Mouse (Mus musculus) WW6 (cell line): ENCODE results near the gene Trpm3.
"Not testable (repeated sequence)": the region's sequence is repeated elsewhere in the genome, so short reads cannot be mapped to it uniquely, and the experiment has no call there.

Experiments
- DNase-seq: peaks from one replicate; pipeline ENCODE4 v3.0.0-alpha.2; 2013; ENCODE audit warnings: low read depth, low spot score

Gene Trpm3

DNA sequence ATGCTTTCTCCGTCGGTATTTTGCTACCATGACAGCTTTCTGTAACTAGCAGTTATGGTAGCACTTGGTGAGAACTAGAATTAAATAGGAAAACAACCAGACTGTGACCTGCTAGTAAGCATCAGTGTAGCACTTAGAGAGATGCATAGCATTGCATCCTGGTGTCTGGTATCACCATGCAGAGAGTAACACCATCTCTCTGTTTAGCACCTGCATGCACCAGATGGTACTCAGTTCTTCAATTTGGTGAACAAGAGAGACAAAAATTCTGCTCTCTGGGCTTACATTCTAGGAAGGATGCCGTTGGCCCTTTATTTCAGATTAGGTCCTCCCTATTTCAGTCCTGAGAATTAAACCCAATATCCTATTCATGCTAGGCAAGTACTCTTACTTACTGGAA lies 834.4 kb downstream of the Trpm3 start:
- DNase-seq: no peak

DNA sequence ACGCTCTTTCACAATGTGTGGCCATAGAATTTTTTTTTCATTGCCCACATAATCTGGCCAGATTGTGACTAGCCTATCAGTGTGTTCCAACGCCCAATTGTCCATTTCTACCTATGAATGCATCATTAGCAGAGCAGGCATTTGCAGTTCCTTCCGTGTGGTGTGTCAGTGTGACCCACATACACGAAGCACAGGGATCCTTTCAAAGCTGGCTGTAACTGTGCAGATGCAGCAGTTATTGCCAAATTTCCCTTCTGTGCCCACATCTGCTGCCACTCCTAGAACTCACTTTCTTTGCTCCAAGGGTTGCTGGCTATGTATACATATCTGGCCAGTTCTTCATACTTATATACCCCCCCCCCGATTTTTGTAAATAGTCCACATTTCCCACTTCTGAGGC lies 834.9 kb downstream of the Trpm3 start:
- DNase-seq: no peak

- no peak for DNase-seq
These were observed 837.0 kb downstream of the Trpm3 start for GRCm38 (mm10) chr19:22975801-22976200.

DNA sequence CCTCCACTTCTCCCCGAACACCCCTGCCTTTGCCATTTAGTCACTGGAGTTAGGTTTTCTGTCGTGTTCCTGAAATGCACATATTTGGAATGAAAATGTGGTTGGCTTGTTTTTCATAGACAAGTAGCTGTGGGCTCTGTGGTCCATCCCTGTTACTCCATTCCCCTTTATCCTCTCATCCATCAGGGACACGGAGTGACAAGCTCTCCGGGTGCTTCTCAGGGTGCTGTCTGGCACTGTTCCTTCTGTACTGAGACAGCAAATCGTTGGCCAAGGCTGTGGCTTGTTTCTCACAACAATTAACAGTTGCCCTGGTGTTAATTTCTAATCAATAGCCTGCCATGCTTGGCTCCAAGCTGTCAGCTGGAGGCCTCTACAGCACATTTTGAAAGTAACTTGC lies 838.7 kb downstream of the Trpm3 start:
- DNase-seq: no peak

GRCm38 (mm10) chr19:22978763-22979162 lies 839.9 kb downstream of the Trpm3 start:
- DNase-seq: no peak

GRCm38 (mm10) chr19:22979191-22979590 lies 840.3 kb downstream of the Trpm3 start:
- no peak for DNase-seq

DNA sequence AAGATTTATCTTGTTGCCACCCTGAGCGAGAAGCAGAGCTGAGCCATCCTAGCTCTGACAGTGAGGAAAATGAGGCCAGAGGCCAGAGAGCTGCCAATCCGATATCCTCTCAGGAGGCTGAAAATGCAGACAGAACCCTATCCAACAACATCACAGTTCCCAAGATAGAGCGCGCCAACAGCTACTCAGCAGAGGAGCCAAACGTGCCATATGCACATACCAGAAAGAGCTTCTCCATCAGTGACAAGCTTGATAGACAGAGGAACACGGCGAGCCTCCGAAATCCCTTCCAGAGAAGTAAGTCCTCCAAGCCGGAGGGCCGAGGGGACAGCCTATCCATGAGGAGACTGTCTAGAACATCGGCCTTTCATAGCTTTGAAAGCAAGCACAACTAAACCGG lies 849.1 kb downstream of the Trpm3 start:
- no peak for DNase-seq

DNA sequence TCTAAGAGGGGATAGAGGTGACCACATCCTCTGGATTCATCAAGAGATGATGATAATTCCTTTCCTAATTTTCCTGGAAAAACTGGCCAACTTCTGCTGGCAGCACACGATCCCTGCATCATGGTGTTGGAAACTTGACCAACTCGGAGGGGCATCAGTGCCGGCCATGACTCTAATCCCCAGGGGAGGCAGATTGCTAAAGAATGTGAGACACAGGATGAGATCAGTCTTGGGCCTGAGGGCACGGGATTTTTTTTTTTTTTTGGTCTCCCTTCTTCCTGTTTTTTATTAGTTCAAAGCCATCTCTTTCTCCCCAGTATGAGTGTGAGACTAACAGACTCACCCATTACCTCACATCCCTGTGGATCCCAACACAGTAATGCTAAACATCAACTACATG lies 855.1 kb downstream of the Trpm3 start:
- DNase-seq: no peak

DNA sequence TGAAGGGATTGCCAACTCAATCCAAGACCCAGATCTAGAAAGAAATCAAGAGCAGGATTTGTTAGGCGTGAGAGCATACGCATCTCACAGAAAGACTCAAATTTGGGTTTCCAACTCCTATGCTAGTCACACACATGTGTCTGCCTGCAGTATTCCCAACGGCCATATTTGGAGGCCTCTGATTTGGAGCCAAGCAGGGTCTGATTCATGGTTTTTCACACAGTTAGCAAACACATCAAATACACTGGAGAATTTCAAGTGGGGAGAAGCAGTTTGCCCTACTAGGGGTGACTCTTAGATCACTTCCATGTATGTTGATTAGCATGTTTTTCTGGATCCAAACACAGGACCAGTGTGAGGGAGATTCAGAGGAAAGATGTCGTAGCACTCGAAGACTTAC lies 855.7 kb downstream of the Trpm3 start:
- DNase-seq: no peak

- no peak for DNase-seq
These were observed 861.4 kb downstream of the Trpm3 start for GRCm38 (mm10) chr19:23000293-23000692.

DNA sequence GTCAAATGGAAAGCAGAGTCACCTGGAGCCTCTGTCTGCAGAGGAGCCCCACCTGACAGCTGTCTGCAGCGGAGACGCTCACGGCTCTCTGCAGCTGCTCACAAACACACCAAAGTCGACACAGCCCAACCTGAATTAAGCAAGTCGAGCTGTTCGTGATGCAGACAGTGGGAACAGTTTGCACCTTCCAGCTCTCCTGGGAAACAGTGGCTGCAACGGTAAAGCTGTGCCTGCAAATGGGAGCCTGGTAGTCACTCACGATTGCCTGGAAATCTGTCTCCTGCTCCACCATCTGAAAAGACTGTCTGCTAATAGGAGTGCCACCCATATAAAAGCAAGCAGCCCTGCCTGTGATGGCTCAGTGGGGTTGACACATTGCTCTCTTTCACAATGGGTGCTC lies 865.0 kb downstream of the Trpm3 start:
- DNase-seq: no peak

GRCm38 (mm10) chr19:23005851-23006250 lies 867.0 kb downstream of the Trpm3 start:
- DNase-seq: no peak

GRCm38 (mm10) chr19:23006517-23007273 lies 867.8 kb downstream of the Trpm3 start:
- no peak for DNase-seq

- no peak for DNase-seq
These were observed 874.8 kb downstream of the Trpm3 start for GRCm38 (mm10) chr19:23013695-23014094.

- peak; percentile 70 for DNase-seq
These were observed 876.7 kb downstream of the Trpm3 start for GRCm38 (mm10) chr19:23015516-23015915.

DNA sequence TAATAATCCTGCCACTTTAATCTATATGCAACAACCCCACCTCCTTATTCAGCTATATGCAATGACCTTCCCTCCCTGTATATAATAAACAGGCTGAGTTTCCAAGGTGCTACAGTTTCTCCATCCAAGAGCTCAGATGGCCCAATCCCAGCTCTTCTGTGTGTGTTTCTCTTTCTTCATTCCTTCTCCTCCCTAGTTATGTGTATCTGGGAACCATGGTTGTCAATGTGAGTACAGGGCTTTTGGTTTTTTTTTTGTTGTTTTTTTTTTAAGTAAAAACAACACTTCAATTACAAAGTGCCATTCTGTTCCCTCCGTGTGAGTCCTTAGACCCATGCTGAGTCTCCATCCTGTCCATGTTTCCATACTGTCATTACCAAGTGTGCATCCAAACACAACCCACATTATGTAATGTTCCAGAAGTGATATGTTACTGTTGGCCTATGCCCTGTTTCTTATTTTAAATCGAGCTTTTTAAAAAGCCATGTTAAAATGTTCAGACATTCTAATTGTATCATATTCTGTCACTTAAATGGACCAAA lies 879.4 kb downstream of the Trpm3 start:
- DNase-seq: no peak

- no peak for DNase-seq
These were observed 884.1 kb downstream of the Trpm3 start for GRCm38 (mm10) chr19:23022902-23023301.

DNA sequence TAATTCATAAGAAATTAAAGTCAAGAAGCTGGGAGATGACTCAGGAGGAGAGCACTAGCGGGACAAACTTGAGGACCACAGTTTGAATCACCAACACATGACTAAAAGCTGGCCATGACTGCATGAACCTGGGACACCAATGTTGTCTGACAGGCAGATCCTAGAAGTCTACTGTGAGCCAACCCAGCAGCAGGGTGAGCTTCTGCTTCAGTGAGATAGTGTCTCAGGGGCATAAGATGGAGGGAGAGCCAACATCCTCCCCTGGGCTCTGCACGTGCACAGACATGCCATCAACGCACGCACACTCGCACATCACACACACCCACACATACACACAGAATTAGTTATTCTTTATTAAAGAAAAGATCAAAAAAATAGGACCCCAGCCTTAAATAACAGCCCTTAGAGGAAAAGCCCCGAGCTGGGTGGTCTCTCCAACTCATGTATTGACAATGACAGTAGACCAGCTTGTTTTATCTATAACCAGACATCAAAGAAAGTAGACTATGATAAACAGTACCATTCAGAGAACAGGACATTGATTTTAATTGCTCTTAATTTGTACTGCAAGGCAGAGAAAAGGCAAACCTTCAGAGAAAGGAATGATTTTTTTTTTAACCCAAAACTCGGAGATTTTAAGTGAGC lies 884.6 kb downstream of the Trpm3 start:
- no peak for DNase-seq

DNA sequence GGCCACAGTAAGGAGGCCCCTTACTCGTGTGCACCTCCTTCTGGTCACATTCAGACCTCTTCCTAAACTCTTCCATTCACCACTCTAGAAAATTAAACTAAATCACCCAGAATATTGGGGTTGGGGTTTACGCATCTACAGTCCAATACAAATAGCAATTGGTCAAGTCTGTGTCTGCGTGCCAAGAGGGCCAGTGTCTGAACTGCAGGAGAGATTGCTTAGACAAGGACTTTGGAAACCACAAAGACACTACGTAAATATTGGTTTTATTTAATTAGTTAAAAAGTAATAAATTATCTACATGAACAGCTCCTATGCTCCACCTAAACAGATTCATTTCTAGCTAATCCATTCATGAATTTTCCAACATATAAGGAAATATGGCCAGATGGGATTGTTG lies 886.0 kb downstream of the Trpm3 start:
- no peak for DNase-seq

- no peak for DNase-seq
These were observed 887.6 kb downstream of the Trpm3 start for GRCm38 (mm10) chr19:23026427-23026826.

DNA sequence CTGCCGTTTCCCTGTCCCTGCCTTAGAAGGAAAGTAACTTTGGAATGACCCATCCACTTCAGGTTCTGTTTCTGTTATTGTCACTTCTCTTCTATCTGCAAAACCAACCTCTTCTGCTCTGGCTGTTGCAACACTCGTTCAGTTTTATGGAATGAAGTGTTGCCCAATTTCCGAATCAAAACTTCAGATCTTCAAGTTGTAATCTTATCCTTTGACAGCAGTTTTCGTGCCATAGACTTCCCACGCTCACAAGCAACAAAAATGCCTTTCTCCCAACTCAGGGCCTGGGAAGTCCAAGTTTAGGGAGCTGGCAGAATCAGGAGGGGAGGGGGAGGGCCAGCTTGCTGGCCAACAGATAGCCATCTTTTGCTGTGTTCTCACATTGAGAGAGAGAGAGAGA lies 889.4 kb downstream of the Trpm3 start:
- no peak for DNase-seq

- DNase-seq: not testable (repeated sequence)
These were observed 894.5 kb downstream of the Trpm3 start for GRCm38 (mm10) chr19:23033343-23033742.

DNA sequence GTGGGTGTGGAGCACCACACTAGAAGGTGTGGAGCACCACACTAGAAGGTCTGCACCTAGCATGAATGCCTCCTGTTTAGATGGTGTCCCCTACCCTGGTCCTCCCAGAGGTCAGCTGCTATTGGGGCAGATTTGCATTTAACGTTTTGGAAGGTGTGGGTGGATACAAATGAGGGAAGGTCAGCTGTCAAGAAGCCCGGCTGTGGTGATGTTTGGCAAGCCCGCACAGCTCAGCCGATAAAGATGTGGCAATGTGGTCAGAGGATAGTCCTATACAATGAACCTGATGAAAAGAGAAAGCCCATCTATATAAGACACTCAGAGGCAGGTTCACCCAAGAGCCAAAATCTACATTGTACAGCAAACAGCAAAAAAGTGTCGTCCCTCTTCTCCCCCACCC lies 895.3 kb downstream of the Trpm3 start:
- DNase-seq: no peak
